Mouse (Mus musculus) forebrain, embryonic 10.5 days (tissue): ENCODE results near the gene Antxr1. TPM values are rescaled to one million over a fixed set of nuclear protein-coding genes. Genes with fewer than 3 reads are reported as not detected.

Source experiments
- DNase-seq: peaks from one replicate; pipeline ENCODE4 v3.0.0-alpha.2; 2017; ENCODE audit warnings: low spot score; ENCODE audit errors: extremely low spot score
- H3K27ac ChIP-seq: fragments of 300-500 bp; sonication (generic); 2 replicates; pipeline ENCODE4 v1.5.1; 2016; ENCODE audit warnings: mild to moderate bottlenecking
- H3K27me3 ChIP-seq: fragments of 300-500 bp; sonication (generic); 2 replicates; pipeline ENCODE4 v1.6.1; 2016; ENCODE audit warnings: mild to moderate bottlenecking; ENCODE audit not compliant: poor library complexity, severe bottlenecking
- H3K36me3 ChIP-seq: fragments of 300-500 bp; sonication (generic); replicated peaks from 2 replicates; pipeline ENCODE4 v1.6.1; 2016; ENCODE audit warnings: mild to moderate bottlenecking, moderate library complexity
- H3K4me1 ChIP-seq: fragments of 300-500 bp; sonication (generic); 2 replicates; pipeline ENCODE4 v1.6.1; 2016
- H3K4me3 ChIP-seq: fragments of 300-500 bp; sonication (generic); 2 replicates; pipeline ENCODE4 v1.5.1; 2016; ENCODE audit warnings: mild to moderate bottlenecking, moderate library complexity
- H3K9me3 ChIP-seq: fragments of 300-500 bp; sonication (generic); 2 replicates; pipeline ENCODE4 v1.6.1; 2016; ENCODE audit warnings: mild to moderate bottlenecking, moderate library complexity
- WGBS: fragments of 180-500 bp; shearing (Covaris S2); methylation state at CpG from one replicate; pipeline ENCODE4 v1.1.7; 2016; 5-methylcytosine and 5-hydroxymethylcytosine counted together
- polyA plus RNA-seq: library from polyadenylated mRNA; unstranded; fragments of >200 nt; fragmentation: Nextera tagmentation; extraction: Ambion mirVana; gene quantifications from 2 replicates; pipeline ENCODE4 v1.2.1, GENCODE M21; 2016

Gene Antxr1
- polyA plus RNA-seq, 1 experiment from 2014 or later: 4.3 TPM

DNA sequence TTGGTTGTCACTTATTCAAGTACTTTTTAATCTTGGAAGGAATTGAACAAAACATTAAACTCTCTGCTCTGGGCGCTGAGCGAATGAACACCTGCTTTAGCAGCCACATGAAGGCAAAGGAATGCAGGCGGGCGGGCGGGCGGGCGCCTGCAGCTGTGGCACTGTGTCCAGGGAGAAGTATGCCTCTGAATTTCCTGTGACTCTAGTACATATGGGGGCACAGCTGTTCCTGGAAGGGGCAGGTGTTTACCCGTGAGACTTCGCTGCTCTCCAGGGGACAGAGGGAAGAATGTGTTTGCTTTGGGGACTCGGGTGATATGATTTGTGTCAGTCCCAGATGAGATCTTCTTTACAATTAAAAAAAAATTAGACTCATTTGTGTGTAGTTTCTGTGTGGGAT, 107.7 kb downstream of the Antxr1 start:
- Histone ChIP-seq H3K27ac (no peak overlapping the region), H3K4me1 (0 out of 2 replicates have a peak, but pooled peaks cover 4% of the 10 kb centered on the region), H3K36me3 (no peaks in the 10 kb centered on the region), H3K4me3 (no peak overlapping the region), H3K27me3 (no peaks in the 10 kb centered on the region), H3K9me3 (no peaks in the 10 kb centered on the region)
- WGBS: 82% methylated on average over 10 of the region's 10 CpGs
- no peak for DNase-seq

DNA sequence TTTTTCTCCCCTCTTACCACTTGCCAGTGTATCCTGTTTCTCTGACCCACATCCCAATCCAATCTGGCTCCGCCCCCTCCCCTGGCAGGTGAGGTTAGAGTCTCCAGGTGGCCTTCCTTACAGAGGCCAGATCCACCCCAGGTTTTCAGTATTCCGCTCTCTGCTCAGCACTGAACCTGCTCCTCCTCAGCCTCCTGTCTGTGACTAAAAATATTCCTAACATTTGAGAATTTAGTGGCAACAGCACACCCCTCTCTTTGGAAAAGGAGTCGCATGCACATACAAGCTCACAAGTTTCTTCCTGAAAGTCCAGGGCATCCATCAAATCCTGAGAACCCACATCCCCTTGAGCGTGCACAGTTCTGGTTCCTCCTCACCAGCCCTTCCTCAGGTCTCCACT, 109.3 kb downstream of the Antxr1 start:
- Histone ChIP-seq H3K4me1 (0 out of 2 replicates have a peak, but pooled peaks cover 4% of the 10 kb centered on the region), H3K36me3 (no peaks in the 10 kb centered on the region), H3K27ac (no peak overlapping the region), H3K4me3 (no peak overlapping the region), H3K27me3 (no peaks in the 10 kb centered on the region), H3K9me3 (no peaks in the 10 kb centered on the region)
- WGBS: 80% methylated on average over 4 of the region's 4 CpGs
- no peak for DNase-seq

DNA sequence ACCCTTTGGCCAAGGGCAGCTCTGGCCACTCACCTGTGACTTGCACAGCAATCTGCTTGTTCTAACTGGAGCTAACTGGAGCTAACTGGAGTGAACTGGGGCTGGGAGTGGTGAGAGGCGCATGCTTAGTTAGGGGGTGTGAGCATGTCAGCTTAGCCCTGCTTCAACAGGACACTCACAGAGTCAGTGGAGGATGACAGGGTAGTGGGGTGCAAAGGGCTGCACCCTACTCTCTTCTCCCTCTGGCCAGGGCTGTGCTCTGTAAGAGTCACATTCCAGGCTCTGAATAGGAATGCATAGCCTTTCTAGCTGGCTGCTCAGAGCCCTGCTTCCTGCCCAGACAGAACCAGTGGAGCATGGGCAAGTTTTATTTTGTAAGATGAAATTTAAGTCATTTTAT, 110.3 kb downstream of the Antxr1 start:
- no peaks in the 10 kb centered on the region for H3K27me3 ChIP-seq
- 0 out of 2 replicates have a peak, but pooled peaks cover 4% of the 10 kb centered on the region for H3K4me1 ChIP-seq
- no peak overlapping the region for H3K4me3 ChIP-seq
- no peak overlapping the region for H3K27ac ChIP-seq
- WGBS: 97% methylated on average over 1 of the region's 1 CpGs
- DNase-seq: no peak
- H3K9me3 ChIP-seq: no peaks in the 10 kb centered on the region
- H3K36me3 ChIP-seq: no peaks in the 10 kb centered on the region

DNA sequence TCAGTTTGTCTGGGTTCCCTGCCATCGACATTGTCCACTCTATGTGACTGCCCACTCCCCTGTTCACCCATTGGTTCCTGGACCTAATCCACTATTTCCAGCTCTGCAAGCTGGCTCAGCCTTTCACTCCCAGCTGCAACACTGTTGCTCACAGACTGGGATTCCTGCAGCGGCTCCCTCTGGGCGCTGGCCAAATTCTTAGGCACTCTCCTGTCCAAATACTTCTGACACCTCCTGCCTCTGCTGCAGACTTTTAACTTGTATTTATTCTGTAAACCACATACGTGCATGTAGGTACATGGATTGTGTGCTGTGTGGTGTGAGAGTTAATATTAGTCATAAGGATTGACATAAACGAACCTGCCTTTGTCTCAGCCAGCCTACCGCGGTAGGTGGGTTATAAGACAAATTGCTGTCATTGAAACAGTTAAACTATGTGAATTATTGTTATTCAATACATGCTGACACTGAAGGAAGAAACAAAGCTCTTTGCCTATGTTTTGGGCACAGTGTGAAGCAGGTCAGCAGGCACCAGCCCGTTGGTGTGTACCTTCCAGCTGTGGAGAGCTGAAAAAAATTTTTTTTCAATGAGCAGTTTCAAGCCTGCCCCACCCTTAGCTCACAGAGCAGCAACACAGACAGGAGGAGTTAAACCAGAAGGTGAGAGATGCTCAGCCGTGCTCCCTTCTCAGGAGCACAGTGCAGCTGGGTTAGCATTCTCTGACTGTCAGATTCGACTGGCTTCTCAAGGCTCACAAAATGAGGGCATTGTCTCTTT, 112.6 kb downstream of the Antxr1 start:
- Histone ChIP-seq H3K4me3 (no peak overlapping the region), H3K9me3 (no peaks in the 10 kb centered on the region), H3K36me3 (no peaks in the 10 kb centered on the region), H3K27me3 (no peaks in the 10 kb centered on the region), H3K27ac (no peak overlapping the region), H3K4me1 (0 out of 2 replicates have a peak, but pooled peaks cover 4% of the 10 kb centered on the region)
- 78% methylated on average over 10 of the region's 10 CpGs for WGBS
- DNase-seq: no peak

DNA sequence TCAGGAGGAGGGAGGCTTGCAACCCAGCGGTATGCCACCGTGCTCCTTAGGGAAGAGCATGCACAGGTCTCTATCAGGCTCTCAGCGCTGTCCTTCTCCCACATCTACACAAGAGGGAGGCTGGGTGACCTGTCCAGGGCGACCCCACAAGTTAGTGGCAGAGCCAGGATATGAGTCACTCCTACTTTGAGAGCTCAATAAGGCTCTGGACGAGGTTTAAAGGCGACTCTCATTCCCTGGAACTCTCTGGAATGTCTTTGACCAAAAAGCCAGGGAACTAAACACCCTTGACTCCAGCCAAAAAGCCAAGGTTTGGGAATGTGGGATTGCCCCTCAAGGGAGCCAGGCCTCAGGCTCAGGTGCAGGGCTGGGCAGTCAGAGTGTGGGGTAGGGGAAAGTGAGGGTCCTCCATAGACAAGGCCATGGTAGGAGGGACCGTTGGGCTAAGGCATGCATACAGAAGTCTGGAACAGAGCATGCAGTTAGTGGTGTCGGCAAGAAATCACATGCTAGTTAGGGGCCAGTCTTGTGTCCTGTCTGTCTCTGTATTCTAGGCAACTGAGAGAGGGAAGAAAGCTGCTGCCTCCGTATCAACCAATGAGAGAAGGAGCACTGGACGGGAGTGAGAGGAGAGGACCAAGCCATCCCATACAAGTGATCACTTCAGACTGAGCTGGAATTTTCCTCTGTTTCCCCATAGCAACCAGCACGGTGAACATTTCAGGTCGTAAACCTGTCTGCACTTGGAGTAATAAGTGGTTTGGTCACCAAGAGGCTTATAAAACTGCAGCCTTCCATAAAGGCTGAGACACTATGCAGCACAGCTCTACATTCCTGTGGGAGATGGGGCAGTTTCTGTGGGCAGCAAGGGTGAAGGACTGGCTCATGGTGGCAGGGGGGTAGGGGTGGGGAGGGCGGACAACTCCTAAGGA, 116.3 kb downstream of the Antxr1 start:
- Histone ChIP-seq H3K4me1 (peaks cover 10% of the 10 kb centered on the region), H3K27ac (no peak overlapping the region), H3K27me3 (no peaks in the 10 kb centered on the region), H3K4me3 (no peak overlapping the region), H3K36me3 (peaks cover 12% of the 10 kb centered on the region; the same call in 1 of the 2 replicates), H3K9me3 (no peaks in the 10 kb centered on the region)
- DNase-seq: no peak
- 85% methylated on average over 13 of the region's 13 CpGs for WGBS

DNA sequence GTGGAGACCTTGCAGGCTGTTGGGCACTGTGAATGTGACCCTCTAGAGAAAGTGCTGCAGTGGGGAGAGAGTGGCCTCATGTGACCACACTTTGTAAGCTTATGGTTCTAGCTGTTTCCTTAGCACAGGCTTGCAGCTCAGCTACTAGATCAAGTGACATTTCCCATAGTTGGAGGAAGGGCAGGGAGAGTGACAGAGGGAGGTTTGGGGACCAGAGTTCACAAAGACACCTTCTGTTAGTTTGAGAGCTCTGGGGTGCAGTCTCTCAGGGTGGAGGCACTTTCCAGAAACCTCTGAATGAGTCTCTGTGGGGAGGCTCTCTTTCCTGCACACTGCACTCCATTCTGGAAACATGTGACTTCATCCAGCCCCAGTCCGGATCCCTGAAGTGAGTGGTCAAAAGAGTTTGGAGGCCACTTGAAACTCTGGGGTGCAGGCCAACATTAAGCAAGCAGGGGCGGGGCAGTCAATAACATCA, 119.5 kb downstream of the Antxr1 start:
- H3K4me1 ChIP-seq: peaks cover 10% of the 10 kb centered on the region
- H3K27me3 ChIP-seq: no peaks in the 10 kb centered on the region
- 0 out of 2 replicates have a peak, but pooled peaks cover 5% of the 10 kb centered on the region for H3K9me3 ChIP-seq
- peaks cover 32% of the 10 kb centered on the region for H3K36me3 ChIP-seq
- 89% methylated on average over 2 of the region's 2 CpGs for WGBS
- H3K4me3 ChIP-seq: no peak overlapping the region
- DNase-seq: no peak
- no peak overlapping the region for H3K27ac ChIP-seq

DNA sequence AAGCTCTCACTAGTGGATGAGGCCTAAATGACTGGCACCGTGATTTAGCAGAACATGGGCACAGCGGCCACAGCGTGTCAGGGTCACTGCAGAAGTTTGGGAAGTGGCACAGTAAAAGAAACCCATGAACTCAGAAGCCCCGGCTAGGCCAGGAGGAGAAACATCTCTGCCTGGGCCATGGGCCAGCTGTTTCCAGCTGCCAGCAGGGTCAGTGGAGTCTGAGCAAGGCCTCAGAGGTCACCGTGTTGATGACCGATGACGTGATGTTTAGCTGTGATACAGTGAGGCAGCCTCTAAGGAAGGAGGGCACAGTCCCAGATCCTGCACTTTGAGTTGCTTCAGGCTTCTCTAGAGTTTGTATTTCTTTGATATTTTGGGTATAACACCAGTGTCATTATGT, 122.4 kb downstream of the Antxr1 start:
- H3K4me1 ChIP-seq: peaks cover 10% of the 10 kb centered on the region
- 0 out of 2 replicates have a peak, but pooled peaks cover 5% of the 10 kb centered on the region for H3K9me3 ChIP-seq
- H3K36me3 ChIP-seq: peaks cover 34% of the 10 kb centered on the region
- H3K4me3 ChIP-seq: no peak overlapping the region
- DNase-seq: no peak
- H3K27ac ChIP-seq: no peak overlapping the region
- WGBS: 92% methylated on average over 7 of the region's 7 CpGs
- no peaks in the 10 kb centered on the region for H3K27me3 ChIP-seq

DNA sequence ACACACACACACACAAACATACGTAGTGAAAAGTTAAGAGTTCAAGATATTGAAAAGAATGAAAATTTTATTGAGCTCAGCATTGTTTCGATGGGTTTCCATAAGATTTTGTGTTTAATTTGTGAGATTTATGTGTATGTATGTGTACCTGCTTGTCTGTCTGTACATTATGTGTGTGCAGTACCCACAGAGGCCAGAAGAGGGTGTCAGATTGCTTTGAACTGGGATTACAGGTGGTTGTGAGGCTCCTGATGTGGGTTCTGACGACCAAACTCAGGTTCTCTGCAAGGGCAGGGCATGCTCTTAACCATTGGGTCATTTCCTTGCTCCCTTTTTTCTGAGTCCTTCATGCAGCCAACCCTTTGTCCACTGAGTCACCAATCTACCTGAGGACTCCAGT, 124.1 kb downstream of the Antxr1 start:
- H3K9me3 ChIP-seq: 0 out of 2 replicates have a peak, but pooled peaks cover 5% of the 10 kb centered on the region
- peaks cover 34% of the 10 kb centered on the region for H3K36me3 ChIP-seq

DNA sequence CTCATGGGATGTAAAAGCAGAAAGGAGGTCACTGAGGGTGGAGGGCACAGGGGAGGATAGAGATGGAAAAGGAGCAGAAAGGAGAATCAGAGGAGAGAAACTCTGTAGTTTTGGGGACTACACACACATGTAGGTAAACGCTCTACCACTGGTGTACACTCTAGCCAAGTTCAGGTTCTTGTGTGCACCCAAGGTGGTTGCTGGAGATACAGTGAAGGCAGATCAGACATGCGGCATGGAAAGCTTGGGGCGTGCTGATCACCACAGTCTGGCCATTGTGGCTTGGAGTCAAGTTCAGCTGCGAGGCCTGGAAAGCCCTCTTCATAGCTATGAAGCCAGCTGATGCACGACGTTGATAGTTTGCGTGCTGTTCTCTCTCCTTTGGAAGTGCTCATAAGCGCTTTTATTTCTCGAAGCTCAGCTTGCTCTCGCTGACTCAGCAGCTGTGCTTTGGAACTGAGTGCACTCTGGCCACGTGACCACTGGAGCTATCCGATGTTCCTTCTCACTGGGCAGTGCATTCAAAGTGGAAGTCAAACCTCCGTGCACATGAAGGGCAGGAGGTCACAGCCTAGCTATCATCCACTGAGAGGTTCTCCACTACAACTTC, 128.1 kb downstream of the Antxr1 start:
- H3K27me3 ChIP-seq: no peaks in the 10 kb centered on the region
- no peak for DNase-seq
- H3K36me3 ChIP-seq: peaks cover 14% of the 10 kb centered on the region
- 0 out of 2 replicates have a peak, but pooled peaks cover 5% of the 10 kb centered on the region for H3K9me3 ChIP-seq
- H3K27ac ChIP-seq: no peak overlapping the region
- H3K4me1 ChIP-seq: no peaks in the 10 kb centered on the region; the same call in 1 of the 2 replicates
- 82% methylated on average over 13 of the region's 13 CpGs for WGBS
- no peak overlapping the region for H3K4me3 ChIP-seq

More for the DNA sequence above, 124.1 kb downstream of the Antxr1 start:
- DNase-seq: no peak
- H3K27ac ChIP-seq: no peak overlapping the region
- no peaks in the 10 kb centered on the region for H3K27me3 ChIP-seq
- 92% methylated on average over 3 of the region's 3 CpGs for WGBS
- no peak overlapping the region for H3K4me3 ChIP-seq
- H3K4me1 ChIP-seq: peaks cover 10% of the 10 kb centered on the region

DNA sequence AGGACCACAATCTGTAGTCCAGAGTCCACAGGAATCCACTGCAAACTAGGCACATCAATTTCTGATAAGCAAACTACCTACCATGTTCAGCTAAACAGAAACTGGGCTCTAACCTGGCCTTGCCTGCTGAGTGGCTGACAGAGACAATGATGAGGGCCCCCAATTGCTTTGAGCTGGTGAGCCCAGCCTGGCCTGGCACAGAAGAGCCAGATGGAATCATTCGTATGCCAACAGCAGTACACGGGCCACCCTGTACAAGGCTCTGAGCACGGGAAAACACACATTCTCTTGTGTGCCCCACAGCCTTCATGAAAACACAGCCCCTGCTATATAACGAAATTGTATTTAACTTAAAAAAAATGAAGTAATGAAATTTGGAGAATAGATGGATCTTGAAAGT, 128.8 kb downstream of the Antxr1 start:
- Histone ChIP-seq H3K4me3 (no peak overlapping the region), H3K9me3 (0 out of 2 replicates have a peak, but pooled peaks cover 4% of the 10 kb centered on the region), H3K27ac (no peak overlapping the region), H3K27me3 (no peaks in the 10 kb centered on the region), H3K4me1 (no peaks in the 10 kb centered on the region; the same call in 1 of the 2 replicates), H3K36me3 (peaks cover 11% of the 10 kb centered on the region)
- DNase-seq: no peak
- WGBS: 91% methylated on average over 4 of the region's 4 CpGs

DNA sequence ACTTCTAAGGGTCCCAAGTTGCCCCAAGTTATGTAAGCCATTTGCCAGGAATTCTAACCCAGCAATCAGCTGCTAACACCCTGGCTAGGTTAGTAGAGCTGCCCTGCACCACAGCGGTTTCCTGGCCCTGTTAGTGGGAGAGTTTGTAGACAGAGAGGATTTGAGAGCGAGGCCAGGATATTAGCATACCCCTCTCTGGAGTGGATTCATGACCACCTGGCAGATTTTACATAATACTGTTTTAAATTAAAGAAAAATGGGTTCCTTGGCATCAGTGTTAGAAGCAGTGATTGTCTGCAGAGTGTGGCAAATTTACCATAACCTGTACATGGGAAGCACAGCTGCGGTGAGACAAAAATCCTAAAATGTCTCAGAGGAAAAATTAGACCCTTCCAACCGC, 132.2 kb downstream of the Antxr1 start:
- H3K27ac ChIP-seq: no peak overlapping the region
- H3K36me3 ChIP-seq: peaks cover 9% of the 10 kb centered on the region; the same call in 1 of the 2 replicates
- no peaks in the 10 kb centered on the region for H3K27me3 ChIP-seq
- WGBS: 86% methylated on average over 4 of the region's 4 CpGs
- no peak overlapping the region for H3K4me3 ChIP-seq
- H3K9me3 ChIP-seq: no peaks in the 10 kb centered on the region
- no peaks in the 10 kb centered on the region; the same call in 1 of the 2 replicates for H3K4me1 ChIP-seq
- DNase-seq: no peak

DNA sequence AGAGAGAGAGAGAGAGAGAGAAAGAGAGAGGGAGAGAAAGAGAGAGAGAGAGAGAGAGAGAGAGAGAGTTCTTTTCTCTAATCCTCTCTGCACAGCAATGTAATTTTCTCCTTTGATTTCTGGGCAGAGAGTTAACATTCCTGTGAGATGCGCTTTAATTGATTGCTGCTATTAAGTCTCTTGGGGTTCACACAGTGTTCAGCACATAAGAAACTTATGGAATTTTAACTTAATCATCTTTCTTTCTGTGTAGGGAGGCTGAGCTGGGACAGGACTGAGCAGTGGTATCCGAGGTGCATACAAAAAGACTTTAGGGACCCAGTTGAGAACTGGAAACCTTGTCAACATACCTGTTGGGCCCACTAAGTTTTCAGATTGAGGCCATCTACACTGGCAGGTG, 132.6 kb downstream of the Antxr1 start:
- DNase-seq: no peak
- no peaks in the 10 kb centered on the region for H3K9me3 ChIP-seq
- peaks cover 9% of the 10 kb centered on the region; the same call in 1 of the 2 replicates for H3K36me3 ChIP-seq
- H3K27ac ChIP-seq: no peak overlapping the region
- no peaks in the 10 kb centered on the region; the same call in 1 of the 2 replicates for H3K4me1 ChIP-seq
- H3K4me3 ChIP-seq: no peak overlapping the region
- WGBS: 78% methylated on average over 2 of the region's 2 CpGs
- H3K27me3 ChIP-seq: no peaks in the 10 kb centered on the region
